Mouse (Mus musculus) activated CD4-positive, CD25-positive, alpha-beta regulatory T cell, adult 9 weeks (primary cell): ENCODE results near the gene Slc37a2. TPM values are rescaled to one million over a fixed set of nuclear protein-coding genes. Genes with fewer than 3 reads are reported as not detected.

ENCODE experiments used
- polyA plus RNA-seq: library from polyadenylated mRNA; unstranded; fragments of 100-300 nt; shearing (Covaris generic); gene quantifications from one replicate; pipeline ENCODE4 v1.2.1, GENCODE M21; 2017

The Slc37a2 gene
- 3.7 TPM for polyA plus RNA-seq

GRCm38 (mm10) chr9:37255149-37255888, at the start of gene Slc37a2:
Gene Slc37a2 (minus strand): TSS chr9:37255738.

DNA sequence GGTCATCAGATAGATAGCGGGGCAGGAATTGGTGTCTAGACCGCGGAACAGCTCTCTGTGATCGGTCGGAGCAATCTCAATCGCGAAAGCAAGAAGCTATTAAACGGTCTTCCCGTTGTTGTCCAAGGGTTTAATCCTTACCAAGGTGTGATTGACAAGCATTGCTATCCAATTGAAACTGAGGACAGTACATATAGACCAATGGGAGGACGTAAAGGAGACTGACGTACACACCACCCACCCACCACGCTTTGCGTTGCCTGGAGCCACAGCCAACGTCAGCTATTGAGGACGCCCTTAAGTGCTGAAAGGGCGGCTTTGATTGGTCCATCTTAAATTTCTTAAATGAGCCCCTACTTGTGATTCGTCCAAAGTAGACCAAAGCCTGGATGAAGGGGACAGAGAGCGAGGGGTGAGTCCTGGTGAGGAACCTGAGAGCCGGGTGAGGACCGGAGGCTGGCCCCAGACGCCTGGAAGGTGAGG, 47.6 kb downstream of the Slc37a2 start, which contains the start of gene Tmem218:
TSS of gene Tmem218 (plus strand) at position 295 of the 483 bp plus-strand sequence.

Other genes with a start within 250 kb of the Slc37a2 start
- gene Pknox2, start 108.3 kb downstream of the Slc37a2 start, polyA plus RNA-seq = not detected
- gene Tmem218, start 47.5 kb downstream of the Slc37a2 start, polyA plus RNA-seq = 3.3 TPM
- gene Ccdc15, start 92.7 kb upstream of the Slc37a2 start, polyA plus RNA-seq = 7.1 TPM
- not detected for gene Hepacam, start 111.6 kb upstream of the Slc37a2 start, polyA plus RNA-seq
- gene Robo4, start 146.2 kb upstream of the Slc37a2 start, polyA plus RNA-seq = not detected
- not detected for gene Robo3, start 177.5 kb upstream of the Slc37a2 start, polyA plus RNA-seq
- gene Msantd2, start 233.6 kb upstream of the Slc37a2 start, polyA plus RNA-seq = 6.8 TPM